Mouse (Mus musculus): ENCODE data around the gene Prdm5.

Gene Prdm5

DNA sequence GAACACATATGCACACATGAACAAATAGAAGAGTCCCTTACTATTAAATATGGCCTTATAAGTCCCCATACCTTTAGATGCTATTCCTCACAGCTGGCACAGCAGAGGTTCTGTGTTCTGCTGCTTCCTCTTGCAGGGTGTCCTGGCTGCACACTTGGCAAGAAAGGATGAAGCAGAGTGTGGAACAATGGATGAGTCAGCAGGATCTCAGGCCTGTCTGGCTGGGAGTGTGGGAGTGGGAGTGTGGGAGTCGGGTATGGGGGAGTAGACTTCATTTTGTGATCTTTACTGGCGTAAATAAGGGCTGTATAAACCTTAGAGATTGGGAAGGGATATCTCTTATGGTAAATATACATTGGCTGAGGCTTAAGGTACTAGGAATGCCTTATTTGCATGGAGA is 14.1 kb downstream of the Prdm5 start:
- H3K27me3 ChIP-seq (ENCODE audit: control insufficient read depth, insufficient read depth, low read length, poor library complexity, severe bottlenecking): no peaks in the 10 kb centered on the region
- no peaks in the 10 kb centered on the region for H3K36me3 ChIP-seq (ENCODE audit: control insufficient read depth, insufficient read depth, low read length, poor library complexity, severe bottlenecking)
- DNase-seq (ENCODE audit: low read depth, low spot score): no peak

DNA sequence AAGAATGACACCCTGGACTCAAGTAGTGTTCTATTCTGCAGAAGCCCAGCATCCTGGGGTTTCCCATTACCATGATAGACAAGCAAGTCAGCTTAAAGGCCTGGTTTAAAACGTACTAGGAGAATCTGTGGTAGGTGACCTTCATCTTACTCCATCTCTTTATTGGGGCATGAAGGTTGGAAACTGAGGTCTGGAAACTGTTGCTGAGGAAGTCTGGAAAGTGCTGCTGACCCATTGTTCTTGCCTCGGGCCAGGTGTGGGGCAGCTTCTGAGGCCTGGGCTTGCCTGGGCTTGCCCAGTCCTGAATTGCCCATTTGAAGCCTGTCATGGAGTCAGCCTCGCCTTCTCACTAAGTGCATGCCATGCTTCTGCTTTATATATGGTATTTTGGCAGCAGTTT is 17.8 kb downstream of the Prdm5 start:
- DNase-seq (ENCODE audit: low read depth, low spot score): no peak
- H3K36me3 ChIP-seq (ENCODE audit: control insufficient read depth, insufficient read depth, low read length, poor library complexity, severe bottlenecking): no peaks in the 10 kb centered on the region
- H3K27me3 ChIP-seq (ENCODE audit: control insufficient read depth, insufficient read depth, low read length, poor library complexity, severe bottlenecking): no peaks in the 10 kb centered on the region

DNA sequence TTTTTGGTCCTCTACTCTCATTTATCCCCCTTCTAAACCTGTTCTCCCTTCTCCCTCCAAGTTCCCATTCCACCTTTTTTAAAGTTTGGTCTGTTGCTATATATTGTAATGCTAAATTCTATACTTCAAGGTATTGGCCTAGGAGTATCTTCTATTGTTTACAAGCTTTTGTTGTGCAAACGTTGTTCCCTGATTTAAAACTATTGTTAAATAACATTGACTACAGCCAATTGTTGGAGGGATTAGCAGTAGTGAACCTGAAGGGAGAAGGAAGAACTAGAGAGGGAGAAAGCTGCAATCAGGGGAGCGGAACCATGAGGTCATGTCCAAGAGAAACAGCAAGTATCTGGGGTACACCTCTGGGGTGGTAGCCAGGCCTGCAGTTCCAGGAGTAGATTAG is 18.5 kb downstream of the Prdm5 start:
- Histone ChIP-seq H3K36me3 (ENCODE audit: control insufficient read depth, insufficient read depth, low read length, poor library complexity, severe bottlenecking) (no peaks in the 10 kb centered on the region), H3K27me3 (ENCODE audit: control insufficient read depth, insufficient read depth, low read length, poor library complexity, severe bottlenecking) (no peaks in the 10 kb centered on the region)
- no peak for DNase-seq (ENCODE audit: low read depth, low spot score)

DNA sequence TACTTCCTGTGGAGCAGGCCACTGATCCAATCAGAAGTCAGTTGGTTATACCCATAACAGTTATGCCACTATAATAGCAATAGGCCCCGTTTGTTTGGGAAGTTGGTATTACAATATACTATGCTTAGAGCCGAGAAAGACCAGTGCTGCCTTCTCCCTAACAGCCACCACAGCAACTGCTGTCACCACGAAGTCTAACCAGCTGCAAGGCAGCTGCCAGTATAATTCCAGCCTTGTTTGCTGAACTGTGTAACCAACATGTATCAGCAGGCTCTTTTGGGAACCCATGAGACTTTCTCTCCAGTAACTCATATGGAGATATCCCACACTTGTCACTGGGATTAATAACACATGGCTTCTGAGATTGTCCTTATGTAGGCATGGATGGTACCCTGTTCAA is 19.6 kb downstream of the Prdm5 start:
- Histone ChIP-seq H3K27me3 (ENCODE audit: control insufficient read depth, insufficient read depth, low read length, poor library complexity, severe bottlenecking) (no peaks in the 10 kb centered on the region), H3K36me3 (ENCODE audit: control insufficient read depth, insufficient read depth, low read length, poor library complexity, severe bottlenecking) (no peaks in the 10 kb centered on the region)
- no peak for DNase-seq (ENCODE audit: low read depth, low spot score)

DNA sequence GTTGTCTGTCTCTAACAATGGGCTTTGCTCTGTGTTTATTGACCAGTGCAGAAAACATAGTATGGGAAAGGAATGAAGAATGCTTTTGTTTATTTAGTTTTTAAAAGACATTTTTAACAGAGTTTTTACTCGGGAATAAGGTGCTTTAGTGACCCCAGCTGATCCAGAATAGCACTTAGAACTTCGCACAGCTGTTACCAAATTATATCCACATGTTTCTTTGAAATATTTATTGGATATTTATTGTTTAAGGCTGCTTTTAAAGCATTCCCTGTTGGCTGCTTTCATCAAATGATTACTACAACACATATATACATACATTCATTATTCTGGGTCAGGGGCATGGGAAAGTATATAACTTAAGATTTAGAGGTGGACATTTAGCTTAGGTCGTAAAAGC is 32.9 kb downstream of the Prdm5 start:
- Histone ChIP-seq H3K36me3 (ENCODE audit: control insufficient read depth, insufficient read depth, low read length, poor library complexity, severe bottlenecking) (no peaks in the 10 kb centered on the region), H3K27me3 (ENCODE audit: control insufficient read depth, insufficient read depth, low read length, poor library complexity, severe bottlenecking) (no peaks in the 10 kb centered on the region)
- DNase-seq (ENCODE audit: low read depth, low spot score): no peak

DNA sequence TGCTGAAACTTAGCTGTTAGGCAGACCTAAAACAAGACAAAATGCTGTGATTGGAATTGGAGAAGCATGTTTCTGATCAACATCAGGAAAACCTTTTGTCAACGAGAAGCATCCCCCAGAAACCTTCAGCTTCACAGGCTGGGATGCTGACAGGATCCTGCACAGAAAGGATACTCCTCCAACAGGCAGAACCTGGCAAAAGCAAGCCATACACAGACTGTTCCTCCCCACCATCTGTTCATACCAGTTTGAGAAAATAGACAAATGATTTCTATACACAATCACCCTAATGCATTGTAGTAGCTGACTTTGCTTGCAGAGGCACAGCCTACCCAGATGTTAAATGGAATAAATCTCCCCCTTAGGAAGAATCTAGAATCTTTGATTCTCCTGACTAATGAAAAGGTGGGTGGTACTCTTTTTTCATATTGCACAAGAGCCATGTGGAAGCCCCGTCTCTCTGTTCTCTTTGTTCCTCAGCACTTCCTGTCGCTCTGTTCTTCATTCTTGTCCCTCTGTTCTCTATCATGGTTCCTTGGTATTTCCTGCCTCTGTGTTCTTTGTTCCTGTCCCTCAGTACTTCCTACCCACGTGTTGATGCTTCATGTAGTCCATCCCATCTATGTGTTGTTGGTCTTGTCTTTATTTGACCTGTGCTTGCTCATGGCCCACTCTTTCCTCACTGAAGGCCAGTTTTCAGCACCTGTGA is 39.4 kb downstream of the Prdm5 start:
- H3K27me3 ChIP-seq (ENCODE audit: control insufficient read depth, insufficient read depth, low read length, poor library complexity, severe bottlenecking): no peaks in the 10 kb centered on the region
- no peak for DNase-seq (ENCODE audit: low read depth, low spot score)
- no peaks in the 10 kb centered on the region for H3K36me3 ChIP-seq (ENCODE audit: control insufficient read depth, insufficient read depth, low read length, poor library complexity, severe bottlenecking)

DNA sequence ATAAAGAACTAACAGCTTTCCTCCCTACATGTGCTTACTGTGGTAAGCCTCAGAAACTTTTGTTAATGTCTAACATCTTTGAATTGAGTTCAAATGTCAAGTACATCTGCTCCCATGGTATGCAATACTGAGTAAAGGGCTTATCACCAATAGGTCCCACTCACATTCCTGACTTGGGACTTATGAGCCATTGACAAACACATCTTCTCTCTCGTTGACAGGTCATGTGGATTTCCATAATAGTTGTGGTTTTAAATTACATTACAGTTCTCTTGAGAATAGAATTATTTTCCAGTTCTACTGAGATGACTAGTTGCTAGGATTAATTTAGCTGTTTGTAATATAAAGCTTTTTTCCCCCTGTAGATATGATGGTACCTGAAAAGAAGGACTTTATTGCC is 49.9 kb downstream of the Prdm5 start:
- no peak for DNase-seq (ENCODE audit: low read depth, low spot score)
- Histone ChIP-seq H3K27me3 (ENCODE audit: control insufficient read depth, insufficient read depth, low read length, poor library complexity, severe bottlenecking) (no peaks in the 10 kb centered on the region), H3K36me3 (ENCODE audit: control insufficient read depth, insufficient read depth, low read length, poor library complexity, severe bottlenecking) (no peaks in the 10 kb centered on the region)

DNA sequence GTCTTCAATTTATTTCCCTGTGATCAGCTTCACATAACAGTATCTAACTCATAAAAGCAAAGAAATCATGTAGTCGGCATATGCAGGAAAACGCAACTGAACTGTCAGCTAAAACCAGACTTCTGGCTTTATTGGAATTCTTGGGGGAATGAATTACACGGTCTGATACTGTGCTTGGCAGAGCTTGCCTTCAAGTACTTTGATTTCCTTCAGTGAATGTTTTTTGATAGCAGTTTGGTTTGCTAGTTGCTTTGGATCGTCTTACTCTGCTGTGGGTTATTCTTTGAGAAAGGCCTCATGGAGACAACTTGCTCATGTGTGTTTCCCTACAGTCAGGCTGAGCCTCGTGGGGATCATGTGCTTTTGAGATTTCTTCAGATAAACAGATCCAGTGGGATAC is 52.7 kb downstream of the Prdm5 start:
- Histone ChIP-seq H3K27me3 (ENCODE audit: control insufficient read depth, insufficient read depth, low read length, poor library complexity, severe bottlenecking) (no peaks in the 10 kb centered on the region), H3K36me3 (ENCODE audit: control insufficient read depth, insufficient read depth, low read length, poor library complexity, severe bottlenecking) (no peaks in the 10 kb centered on the region)
- no peak for DNase-seq (ENCODE audit: low read depth, low spot score)

DNA sequence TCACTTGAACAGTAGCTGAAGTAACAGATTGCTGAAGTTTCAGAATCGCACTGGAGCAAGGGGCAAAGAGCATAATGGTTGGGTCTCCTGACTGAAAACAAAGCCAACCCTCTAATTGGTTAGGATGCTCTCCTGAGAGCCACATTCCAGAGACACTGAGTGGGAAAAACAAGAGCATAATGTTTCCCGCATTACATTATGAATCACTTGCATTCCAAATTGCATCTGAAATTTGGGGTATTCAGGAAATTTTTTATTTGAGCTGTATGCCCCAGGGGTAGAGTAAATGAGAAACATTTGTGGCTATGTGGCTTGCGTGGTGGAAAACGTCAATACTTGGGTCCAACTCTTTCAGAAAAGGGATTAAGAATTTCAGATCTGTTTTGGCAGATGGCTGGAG is 55.2 kb downstream of the Prdm5 start:
- H3K36me3 ChIP-seq (ENCODE audit: control insufficient read depth, insufficient read depth, low read length, poor library complexity, severe bottlenecking): no peaks in the 10 kb centered on the region
- DNase-seq (ENCODE audit: low read depth, low spot score): no peak
- no peaks in the 10 kb centered on the region for H3K27me3 ChIP-seq (ENCODE audit: control insufficient read depth, insufficient read depth, low read length, poor library complexity, severe bottlenecking)

DNA sequence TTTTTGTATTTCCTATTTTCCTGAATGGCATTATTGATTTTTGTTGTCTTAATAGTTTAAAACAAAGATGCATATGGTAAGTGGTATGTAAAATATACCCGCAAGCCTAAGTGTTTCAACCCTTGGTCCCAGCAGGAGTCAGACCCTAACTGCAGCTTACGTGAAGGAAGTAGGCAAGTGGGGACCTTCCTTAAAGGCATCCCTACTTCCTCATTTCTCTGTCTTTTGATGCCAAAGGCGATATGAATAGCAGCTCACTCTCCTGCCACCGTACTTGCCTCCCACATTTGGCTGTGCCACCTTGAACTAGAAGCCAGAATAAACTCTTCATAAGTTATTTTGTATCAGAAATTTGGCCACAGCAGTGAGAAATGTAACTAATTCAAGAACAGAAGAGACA is 63.8 kb downstream of the Prdm5 start:
- Histone ChIP-seq H3K36me3 (ENCODE audit: control insufficient read depth, insufficient read depth, low read length, poor library complexity, severe bottlenecking) (no peaks in the 10 kb centered on the region), H3K27me3 (ENCODE audit: control insufficient read depth, insufficient read depth, low read length, poor library complexity, severe bottlenecking) (no peaks in the 10 kb centered on the region)
- DNase-seq (ENCODE audit: low read depth, low spot score): no peak

DNA sequence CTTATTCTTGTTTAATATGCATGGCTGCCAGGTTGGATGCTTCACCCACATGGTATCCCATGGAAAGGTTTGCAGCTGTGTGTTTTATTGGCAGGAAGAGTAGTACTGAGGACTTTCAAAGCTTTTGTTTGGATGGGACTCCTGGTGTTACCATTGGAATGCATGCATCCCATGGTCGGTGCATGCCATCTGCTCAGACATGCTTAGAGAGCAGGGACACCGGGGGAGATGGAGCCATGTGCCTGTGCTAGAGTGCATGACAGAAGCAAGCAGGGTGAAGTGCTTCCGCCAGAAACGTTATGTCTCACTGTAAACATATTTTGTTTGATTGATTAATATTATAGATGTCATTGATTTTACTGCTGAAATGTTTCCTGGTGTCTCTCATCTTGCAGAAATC is 70.3 kb downstream of the Prdm5 start:
- H3K36me3 ChIP-seq (ENCODE audit: control insufficient read depth, insufficient read depth, low read length, poor library complexity, severe bottlenecking): no peaks in the 10 kb centered on the region
- H3K27me3 ChIP-seq (ENCODE audit: control insufficient read depth, insufficient read depth, low read length, poor library complexity, severe bottlenecking): no peaks in the 10 kb centered on the region
- DNase-seq (ENCODE audit: low read depth, low spot score): no peak

DNA sequence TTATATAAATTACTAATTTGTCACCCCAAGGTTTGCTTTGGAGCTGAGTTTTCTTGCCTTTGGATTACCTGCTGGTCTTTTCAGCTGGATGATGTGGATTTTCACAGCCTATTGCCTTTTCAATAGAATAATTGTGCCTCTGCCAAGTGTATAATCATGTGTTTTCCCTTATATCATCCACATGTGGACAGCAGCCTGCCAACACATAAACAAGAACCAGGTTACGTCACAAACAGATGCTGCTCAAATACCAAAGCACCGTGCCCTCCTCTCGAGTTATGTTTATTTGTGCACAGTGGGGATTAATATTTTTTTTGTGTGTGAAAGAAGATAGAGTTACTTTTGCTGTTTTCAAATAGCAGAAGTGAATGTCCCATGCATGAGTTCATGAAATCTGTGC is 70.9 kb downstream of the Prdm5 start:
- no peak for DNase-seq (ENCODE audit: low read depth, low spot score)
- Histone ChIP-seq H3K36me3 (ENCODE audit: control insufficient read depth, insufficient read depth, low read length, poor library complexity, severe bottlenecking) (no peaks in the 10 kb centered on the region), H3K27me3 (ENCODE audit: control insufficient read depth, insufficient read depth, low read length, poor library complexity, severe bottlenecking) (no peaks in the 10 kb centered on the region)

DNA sequence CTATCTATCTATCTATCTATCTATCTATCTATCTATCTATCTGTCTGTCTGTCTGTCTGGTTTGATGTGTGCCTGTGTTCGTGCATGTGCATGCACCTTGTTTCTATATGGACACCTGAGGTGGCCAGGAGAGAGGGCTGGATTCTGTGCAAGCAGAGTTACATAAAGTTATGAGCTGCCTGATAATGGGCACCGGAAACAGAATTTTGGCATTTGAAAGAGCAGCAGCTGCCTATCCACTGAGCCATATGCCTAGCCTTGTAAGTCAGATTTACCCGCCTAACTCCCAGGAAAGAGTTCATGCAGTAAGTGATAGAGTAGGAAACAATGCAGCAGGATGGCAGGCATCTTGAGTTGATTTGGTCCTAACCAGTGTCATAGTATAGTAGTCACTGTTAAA is 71.4 kb downstream of the Prdm5 start:
- H3K27me3 ChIP-seq (ENCODE audit: control insufficient read depth, insufficient read depth, low read length, poor library complexity, severe bottlenecking): no peaks in the 10 kb centered on the region
- DNase-seq (ENCODE audit: low read depth, low spot score): no peak
- H3K36me3 ChIP-seq (ENCODE audit: control insufficient read depth, insufficient read depth, low read length, poor library complexity, severe bottlenecking): no peaks in the 10 kb centered on the region

DNA sequence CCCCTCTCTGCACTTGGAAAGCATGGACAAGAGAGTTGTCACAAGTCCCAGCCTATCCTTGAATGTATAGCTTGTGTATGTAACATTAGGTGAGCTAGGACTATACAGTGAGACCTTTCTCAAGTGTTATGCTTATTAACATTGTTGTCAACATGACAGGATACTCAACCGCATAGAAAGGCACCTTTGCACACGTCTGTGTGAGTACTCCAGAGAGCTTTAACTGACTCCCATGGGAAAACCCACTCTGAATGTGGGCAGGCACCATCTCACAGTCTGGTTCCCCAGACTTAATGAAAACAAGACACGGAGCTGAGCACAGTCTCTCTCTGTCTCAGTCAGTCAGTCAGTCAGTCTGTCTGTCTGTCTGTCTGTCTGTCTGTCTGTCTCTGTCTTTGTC is 75.2 kb downstream of the Prdm5 start:
- Histone ChIP-seq H3K27me3 (ENCODE audit: control insufficient read depth, insufficient read depth, low read length, poor library complexity, severe bottlenecking) (no peaks in the 10 kb centered on the region), H3K36me3 (ENCODE audit: control insufficient read depth, insufficient read depth, low read length, poor library complexity, severe bottlenecking) (no peaks in the 10 kb centered on the region)
- no peak for DNase-seq (ENCODE audit: low read depth, low spot score)

DNA sequence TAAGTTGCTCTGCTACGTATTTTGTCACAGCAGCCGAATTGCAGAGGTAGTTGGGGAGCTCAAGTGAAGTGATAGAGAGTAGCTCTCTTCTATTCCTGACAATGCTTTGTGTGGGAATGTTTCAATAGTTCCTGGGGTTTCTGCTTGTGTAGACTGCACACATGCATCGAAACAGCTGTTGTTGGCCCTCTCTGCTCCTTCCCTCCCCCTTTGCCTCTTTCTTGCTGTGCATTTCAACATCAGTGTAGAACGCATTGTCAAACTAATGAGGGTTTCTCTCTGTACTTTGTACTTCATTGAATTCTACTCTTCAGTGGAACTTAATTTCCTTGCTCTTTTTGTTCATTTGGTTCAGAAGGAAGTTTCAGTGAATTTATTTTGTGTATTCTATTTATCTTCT is 75.8 kb downstream of the Prdm5 start:
- Histone ChIP-seq H3K27me3 (ENCODE audit: control insufficient read depth, insufficient read depth, low read length, poor library complexity, severe bottlenecking) (no peaks in the 10 kb centered on the region), H3K36me3 (ENCODE audit: control insufficient read depth, insufficient read depth, low read length, poor library complexity, severe bottlenecking) (no peaks in the 10 kb centered on the region)
- no peak for DNase-seq (ENCODE audit: low read depth, low spot score)

DNA sequence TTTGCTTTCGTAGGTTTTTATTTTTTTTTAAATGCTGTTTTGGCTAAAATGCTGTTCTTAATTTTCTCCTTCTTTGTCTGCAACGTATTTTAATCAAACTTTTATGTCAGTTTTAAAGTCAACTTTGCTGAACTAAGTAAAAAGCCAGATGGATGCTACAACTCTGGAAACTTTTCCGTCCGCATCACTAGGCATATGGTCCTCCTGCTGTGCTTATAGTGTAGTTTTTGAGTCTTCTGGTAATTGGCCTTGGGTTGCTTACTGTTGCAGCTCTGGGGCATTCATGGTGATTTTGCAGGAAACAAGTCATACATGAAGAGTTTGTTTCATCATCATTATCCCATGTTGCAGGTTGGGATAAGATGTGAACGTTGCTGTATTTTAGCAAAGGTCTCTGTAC is 81.8 kb downstream of the Prdm5 start:
- DNase-seq (ENCODE audit: low read depth, low spot score): no peak
- H3K27me3 ChIP-seq (ENCODE audit: control insufficient read depth, insufficient read depth, low read length, poor library complexity, severe bottlenecking): no peaks in the 10 kb centered on the region
- H3K36me3 ChIP-seq (ENCODE audit: control insufficient read depth, insufficient read depth, low read length, poor library complexity, severe bottlenecking): no peaks in the 10 kb centered on the region

All from splenic B cell, adult 2 months (primary cell).